Mouse (Mus musculus): ENCODE results near the gene Gm5678.

The Gm5678 gene

GRCm38 (mm10) chr16:93627761-93628400, at the start of gene Gm5678:
Gm5678 (plus strand) TSS chr16:93628097.
- no peak for DNase-seq

- DNase-seq = peak; percentile 44
Observed at GRCm38 (mm10) chr16:93578346-93579005, 49.4 kb upstream of the Gm5678 start.

GRCm38 (mm10) chr16:93581125-93581524, 46.8 kb upstream of the Gm5678 start:
- no peak for DNase-seq

GRCm38 (mm10) chr16:93584976-93585702, 42.8 kb upstream of the Gm5678 start:
- DNase-seq = no peak

GRCm38 (mm10) chr16:93585703-93586205, 42.1 kb upstream of the Gm5678 start:
- DNase-seq = no peak

GRCm38 (mm10) chr16:93586382-93586781, 41.5 kb upstream of the Gm5678 start:
- DNase-seq = no peak

GRCm38 (mm10) chr16:93588281-93588680, 39.6 kb upstream of the Gm5678 start:
- DNase-seq = no peak

- DNase-seq = no peak
Observed at GRCm38 (mm10) chr16:93590915-93591314, 37.0 kb upstream of the Gm5678 start.

- DNase-seq = no peak
Observed at GRCm38 (mm10) chr16:93591450-93592430, 36.2 kb upstream of the Gm5678 start.

- DNase-seq = no peak
Observed at GRCm38 (mm10) chr16:93592711-93593110, 35.2 kb upstream of the Gm5678 start.

- DNase-seq = no peak
Observed at GRCm38 (mm10) chr16:93593406-93593805, 34.5 kb upstream of the Gm5678 start.

GRCm38 (mm10) chr16:93594448-93594847, 33.4 kb upstream of the Gm5678 start:
- DNase-seq = no peak

- DNase-seq = no peak
Observed at GRCm38 (mm10) chr16:93595766-93596165, 32.1 kb upstream of the Gm5678 start.

- peak; percentile 35 for DNase-seq
Observed at GRCm38 (mm10) chr16:93596807-93597206, 31.1 kb upstream of the Gm5678 start.

- peak; percentile 1 for DNase-seq
Observed at GRCm38 (mm10) chr16:93597551-93597950, 30.3 kb upstream of the Gm5678 start.

- DNase-seq = no peak
Observed at GRCm38 (mm10) chr16:93599461-93599860, 28.4 kb upstream of the Gm5678 start.

GRCm38 (mm10) chr16:93603439-93604212, 24.3 kb upstream of the Gm5678 start, which contains the start of gene Setd4:
Setd4 (minus strand) TSS chr16:93604063.
- peak; percentile 97 for DNase-seq

- peak; percentile 22 for DNase-seq
Observed at GRCm38 (mm10) chr16:93604481-93604969, 23.4 kb upstream of the Gm5678 start.

GRCm38 (mm10) chr16:93605553-93605952, 22.3 kb upstream of the Gm5678 start, which contains the start of gene Cbr1:
Cbr1 (plus strand) TSS chr16:93605853.
- DNase-seq = no peak

GRCm38 (mm10) chr16:93606146-93606545, 21.8 kb upstream of the Gm5678 start:
- no peak for DNase-seq

- peak; percentile 91 for DNase-seq
Observed at GRCm38 (mm10) chr16:93607669-93608101, 20.2 kb upstream of the Gm5678 start.
